Mouse (Mus musculus) right cerebral cortex, adult 2 months (tissue): ENCODE measurements around the gene Shisa2.
A peak's percentile ranks its signal among the peaks of the same experiment; 100 is the strongest.
"Not testable (repeated sequence)": the region's sequence is repeated elsewhere in the genome, so short reads cannot be mapped to it uniquely, and the experiment has no call there.

Experiments used
- DNase-seq, 2 experiments: peaks; one replicate each; pipeline ENCODE4 v3.0.0; 2021 to 2022; ENCODE audit warnings: low spot score in 2 of 2

Gene Shisa2

GRCm38 (mm10) chr14:59625158-59625805 is at the start of gene Shisa2:
TSS of gene Shisa2 (plus strand) at chr14:59625308.
- peak; percentile 59 to 69 for DNase-seq

- no peak for DNase-seq
Observed at GRCm38 (mm10) chr14:59576385-59576784, 48.7 kb upstream of the Shisa2 start.

GRCm38 (mm10) chr14:59590614-59591013 is 34.5 kb upstream of the Shisa2 start:
- DNase-seq: peak; percentile 29 to 33

- DNase-seq: no peak
Observed at GRCm38 (mm10) chr14:59591901-59592300, 33.2 kb upstream of the Shisa2 start.

GRCm38 (mm10) chr14:59592593-59592992 is 32.5 kb upstream of the Shisa2 start:
- no peak for DNase-seq

- no peak for DNase-seq
Observed at GRCm38 (mm10) chr14:59594988-59595387, 30.1 kb upstream of the Shisa2 start.

- DNase-seq: peak; percentile 97 to 99
Observed at GRCm38 (mm10) chr14:59597398-59598259, 27.5 kb upstream of the Shisa2 start, which contains the start of gene Cdadc1. TSS of gene Cdadc1 (minus strand) at chr14:59597959.

GRCm38 (mm10) chr14:59598260-59598627 is 26.9 kb upstream of the Shisa2 start:
- no peak for DNase-seq

GRCm38 (mm10) chr14:59604002-59604645 is 21.0 kb upstream of the Shisa2 start:
- DNase-seq: peak; percentile 32 to 50

- DNase-seq: peak; percentile 80 to 82
Observed at GRCm38 (mm10) chr14:59605671-59606353, 19.3 kb upstream of the Shisa2 start.

GRCm38 (mm10) chr14:59607021-59607420 is 18.1 kb upstream of the Shisa2 start:
- no peak for DNase-seq

- peak; percentile 55 to 73 for DNase-seq
Observed at GRCm38 (mm10) chr14:59612920-59613625, 12.0 kb upstream of the Shisa2 start.

GRCm38 (mm10) chr14:59614149-59614548 is 11.0 kb upstream of the Shisa2 start:
- DNase-seq: not testable (repeated sequence)

- no peak for DNase-seq
Observed at GRCm38 (mm10) chr14:59616802-59617201, 8.3 kb upstream of the Shisa2 start.

- DNase-seq: no peak
Observed at GRCm38 (mm10) chr14:59624326-59624885, 702 bp upstream of the Shisa2 start.

- DNase-seq: no peak
Observed at GRCm38 (mm10) chr14:59625806-59626364, 777 bp downstream of the Shisa2 start.

GRCm38 (mm10) chr14:59626711-59627110 is 1.6 kb downstream of the Shisa2 start:
- no peak for DNase-seq

- DNase-seq: no peak
Observed at GRCm38 (mm10) chr14:59627142-59627680, 2.1 kb downstream of the Shisa2 start.

GRCm38 (mm10) chr14:59627823-59628222 is 2.7 kb downstream of the Shisa2 start:
- DNase-seq: peak in 1 of 2 experiments; percentile 33

GRCm38 (mm10) chr14:59629308-59629707 is 4.2 kb downstream of the Shisa2 start:
- no peak for DNase-seq
